ENCODE assay signal across 23 mouse cellular contexts in the genomic region with DNA sequence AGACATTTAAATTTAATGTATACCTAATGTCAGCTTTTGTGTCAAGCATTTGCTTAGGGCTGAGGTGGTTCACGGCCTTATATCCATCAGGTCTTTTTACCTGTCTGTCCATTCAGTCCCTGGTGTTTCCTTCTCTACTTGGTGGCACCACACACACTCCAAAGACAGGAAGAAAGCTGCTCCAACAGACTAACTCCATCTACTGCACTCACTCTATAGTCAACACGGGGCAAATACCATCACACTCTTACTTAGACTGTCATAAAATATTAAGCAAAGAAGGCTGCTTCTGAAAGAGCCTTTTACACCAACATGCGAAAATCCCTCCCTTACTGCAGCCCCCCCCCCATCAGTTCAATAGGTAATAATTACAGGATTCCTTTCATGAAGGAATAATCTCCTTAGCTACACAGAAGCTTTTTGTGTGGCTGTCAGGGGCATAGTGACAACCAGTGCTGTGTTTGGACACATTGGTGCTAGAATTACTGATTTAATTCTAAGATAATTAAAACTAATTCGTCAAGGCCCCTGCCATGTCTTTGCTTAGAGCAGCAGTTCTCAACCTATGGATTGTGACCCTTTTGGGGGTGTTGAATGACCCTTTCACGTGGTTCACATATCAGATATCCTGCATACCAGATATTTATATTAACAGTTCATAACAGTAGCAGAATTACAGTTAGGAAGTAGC.
DNase-seq lines count a peak whose midpoint lies in the region; ATAC-seq lines count a peak whose summit lies in the region.
"Had no signal": no experiment of that assay in that cellular context is flagged by ENCODE, and none has a peak within 500 bp of the region (broad histone marks: within the 10 kb centered on the region; RNA-seq: fewer than 3 reads in every experiment).

No protein-coding gene starts in this region.

- no peak for DNase-seq in hindbrain, embryonic 11.5 days (ENCODE audit: low spot score)
- no peak for DNase-seq in hindbrain, embryonic 10.5 days (ENCODE audit: low spot score)
- DNase-seq in midbrain, embryonic 14.5 days = no peak
- no peak for DNase-seq in embryonic facial prominence, embryonic 14.5 days (ENCODE audit: low spot score)
- DNase-seq in heart, postnatal 36 days = no peak
- DNase-seq in adrenal gland, adult 2 months = no peak
- DNase-seq: adrenal gland, postnatal 25 days; cerebellum, adult 9-10 months; gastrocnemius, postnatal 25 days; heart, adult 2 months; kidney, adult 9 months; kidney, postnatal 14 days; liver, postnatal 0 days had no signal

- H3K4me3 ChIP-seq in hindbrain, embryonic 11.5 days (ENCODE audit: low read depth, low read length) = no peak overlapping the region
- H3K4me3 ChIP-seq in hindbrain, embryonic 10.5 days = no peak overlapping the region
- no peak overlapping the region for H3K4me3 ChIP-seq in midbrain, embryonic 15.5 days
- H3K4me3 ChIP-seq in midbrain, embryonic 14.5 days (replicated peaks; ENCODE audit: low read depth, low read length) = no peak overlapping the region
- no peak overlapping the region for H3K4me3 ChIP-seq in embryonic facial prominence, embryonic 14.5 days (ENCODE audit: low read depth, low read length)
- H3K4me3 ChIP-seq in hindbrain, embryonic 15.5 days = no peak overlapping the region
- H3K4me3 ChIP-seq: erythroblast, embryonic 14.5 days; heart, adult 2 months; heart, embryonic 15.5 days; limb, embryonic 12.5 days; stomach, embryonic 15.5 days had no signal

- no peaks in the 10 kb centered on the region for H3K9me3 ChIP-seq in hindbrain, embryonic 11.5 days (ENCODE audit: control insufficient read depth, low read length)
- H3K9me3 ChIP-seq in hindbrain, embryonic 10.5 days = no peaks in the 10 kb centered on the region
- H3K9me3 ChIP-seq in midbrain, embryonic 15.5 days = no peaks in the 10 kb centered on the region
- H3K9me3 ChIP-seq in midbrain, embryonic 14.5 days (ENCODE audit: control insufficient read depth, low read length) = no peaks in the 10 kb centered on the region
- H3K9me3 ChIP-seq in embryonic facial prominence, embryonic 14.5 days (ENCODE audit: control insufficient read depth, low read length) = no peaks in the 10 kb centered on the region
- no peaks in the 10 kb centered on the region for H3K9me3 ChIP-seq in hindbrain, embryonic 15.5 days
- H3K9me3 ChIP-seq: heart, embryonic 15.5 days; limb, embryonic 12.5 days; stomach, embryonic 15.5 days had no signal

- H3K4me2 ChIP-seq in hindbrain, embryonic 11.5 days (replicated peaks; ENCODE audit: low read depth, low read length) = no peak overlapping the region
- H3K4me2 ChIP-seq in midbrain, embryonic 15.5 days = no peak overlapping the region
- no peak overlapping the region for H3K4me2 ChIP-seq in midbrain, embryonic 14.5 days (ENCODE audit: low read length)
- no peak overlapping the region for H3K4me2 ChIP-seq in embryonic facial prominence, embryonic 14.5 days (ENCODE audit: low read depth, low read length)
- H3K4me2 ChIP-seq in hindbrain, embryonic 15.5 days = no peak overlapping the region
- H3K4me2 ChIP-seq: heart, embryonic 15.5 days; limb, embryonic 12.5 days; liver, embryonic 11.5 days; stomach, embryonic 15.5 days had no signal

- H3K9ac ChIP-seq in hindbrain, embryonic 11.5 days (ENCODE audit: low read depth, low read length) = no peak overlapping the region
- H3K9ac ChIP-seq in midbrain, embryonic 15.5 days = no peak overlapping the region
- no peak overlapping the region for H3K9ac ChIP-seq in midbrain, embryonic 14.5 days (replicated peaks; ENCODE audit: low read length)
- H3K9ac ChIP-seq in embryonic facial prominence, embryonic 14.5 days (ENCODE audit: low read depth, low read length) = no peak overlapping the region
- H3K9ac ChIP-seq in hindbrain, embryonic 15.5 days = no peak overlapping the region
- H3K9ac ChIP-seq: heart, embryonic 15.5 days; limb, embryonic 12.5 days; liver, postnatal 0 days; stomach, embryonic 15.5 days had no signal

- H3K36me3 ChIP-seq in hindbrain, embryonic 11.5 days (ENCODE audit: control insufficient read depth, insufficient read depth, low read length) = no peaks in the 10 kb centered on the region
- 0 out of 2 replicates have a peak, but pooled peaks cover 3% of the 10 kb centered on the region for H3K36me3 ChIP-seq in hindbrain, embryonic 10.5 days
- no peaks in the 10 kb centered on the region for H3K36me3 ChIP-seq in midbrain, embryonic 15.5 days (replicated peaks)
- H3K36me3 ChIP-seq in midbrain, embryonic 14.5 days (ENCODE audit: control insufficient read depth, insufficient read depth, low read length) = no peaks in the 10 kb centered on the region
- no peaks in the 10 kb centered on the region for H3K36me3 ChIP-seq in embryonic facial prominence, embryonic 14.5 days (ENCODE audit: control insufficient read depth, insufficient read depth, low read length)
- H3K36me3 ChIP-seq in hindbrain, embryonic 15.5 days = no peaks in the 10 kb centered on the region
- H3K36me3 ChIP-seq: heart, embryonic 15.5 days; limb, embryonic 12.5 days; stomach, embryonic 15.5 days had no signal

- H3K27ac ChIP-seq in hindbrain, embryonic 11.5 days (ENCODE audit: low read depth, low read length) = no peak overlapping the region
- H3K27ac ChIP-seq in hindbrain, embryonic 10.5 days = no peak overlapping the region
- H3K27ac ChIP-seq in midbrain, embryonic 15.5 days = no peak overlapping the region
- no peak overlapping the region for H3K27ac ChIP-seq in midbrain, embryonic 14.5 days (replicated peaks; ENCODE audit: low read depth, low read length)
- H3K27ac ChIP-seq in embryonic facial prominence, embryonic 14.5 days (replicated peaks; ENCODE audit: low read depth, low read length) = no peak overlapping the region
- no peak overlapping the region for H3K27ac ChIP-seq in hindbrain, embryonic 15.5 days (replicated peaks)
- H3K27ac ChIP-seq: heart, adult 2 months; heart, embryonic 15.5 days; limb, embryonic 12.5 days; macrophage; stomach, embryonic 15.5 days had no signal

- peak; percentile 53; the same call in 1 of the 2 replicates for ATAC-seq in hindbrain, embryonic 11.5 days (ENCODE audit: low FRiP score)
- peak; percentile 48 for ATAC-seq in midbrain, embryonic 15.5 days (replicated peaks)
- ATAC-seq in midbrain, embryonic 14.5 days (ENCODE audit: low FRiP score, low TSS enrichment) = no peak; the same call in 1 of the 2 replicates
- peak; percentile 82 for ATAC-seq in embryonic facial prominence, embryonic 14.5 days (ENCODE audit: low read depth)
- ATAC-seq in hindbrain, embryonic 15.5 days (ENCODE audit: low FRiP score, low read depth) = peak; percentile 54
- ATAC-seq: intestine, embryonic 16.5 days; liver, postnatal 0 days; lung, postnatal 0 days had no signal

- no peaks in the 10 kb centered on the region for H3K4me1 ChIP-seq in hindbrain, embryonic 11.5 days (replicated peaks; ENCODE audit: control insufficient read depth, insufficient read depth, low read length)
- H3K4me1 ChIP-seq in hindbrain, embryonic 10.5 days (replicated peaks) = no peaks in the 10 kb centered on the region
- peaks cover 6% of the 10 kb centered on the region; the same call in 1 of the 2 replicates for H3K4me1 ChIP-seq in midbrain, embryonic 15.5 days
- 0 out of 2 replicates have a peak, but pooled peaks cover 3% of the 10 kb centered on the region for H3K4me1 ChIP-seq in midbrain, embryonic 14.5 days (ENCODE audit: control insufficient read depth, insufficient read depth, low read length)
- no peaks in the 10 kb centered on the region for H3K4me1 ChIP-seq in embryonic facial prominence, embryonic 14.5 days (ENCODE audit: control insufficient read depth, insufficient read depth, low read length)
- 0 out of 2 replicates have a peak, but pooled peaks cover 6% of the 10 kb centered on the region for H3K4me1 ChIP-seq in hindbrain, embryonic 15.5 days (replicated peaks)
- H3K4me1 ChIP-seq: heart, embryonic 15.5 days; stomach, embryonic 15.5 days had no signal

- intact Hi-C loops in heart, postnatal 36 days (cut with DNase I) = no loop called here

- H3K27me3 ChIP-seq in hindbrain, embryonic 11.5 days (ENCODE audit: control insufficient read depth, insufficient read depth, low read length) = no peaks in the 10 kb centered on the region
- no peaks in the 10 kb centered on the region for H3K27me3 ChIP-seq in hindbrain, embryonic 10.5 days (ENCODE audit: insufficient read depth, poor library complexity, severe bottlenecking)
- H3K27me3 ChIP-seq in midbrain, embryonic 15.5 days (replicated peaks) = no peaks in the 10 kb centered on the region
- H3K27me3 ChIP-seq in midbrain, embryonic 14.5 days (ENCODE audit: control insufficient read depth, insufficient read depth, low read length) = no peaks in the 10 kb centered on the region
- no peaks in the 10 kb centered on the region for H3K27me3 ChIP-seq in embryonic facial prominence, embryonic 14.5 days (replicated peaks; ENCODE audit: control insufficient read depth, insufficient read depth, low read length)
- H3K27me3 ChIP-seq in hindbrain, embryonic 15.5 days = no peaks in the 10 kb centered on the region
- H3K27me3 ChIP-seq: heart, embryonic 15.5 days; limb, embryonic 12.5 days; stomach, embryonic 15.5 days had no signal

- 80% methylated on average over 5 of the region's 5 CpGs for WGBS in hindbrain, embryonic 11.5 days
- 77% methylated on average over 5 of the region's 5 CpGs for WGBS in hindbrain, embryonic 10.5 days
- WGBS in midbrain, embryonic 15.5 days = 36% methylated on average over 5 of the region's 5 CpGs
- 26% methylated on average over 5 of the region's 5 CpGs for WGBS in midbrain, embryonic 14.5 days
- 61% methylated on average over 5 of the region's 5 CpGs for WGBS in embryonic facial prominence, embryonic 14.5 days
- 63% methylated on average over 5 of the region's 5 CpGs for WGBS in hindbrain, embryonic 15.5 days
